Mouse (Mus musculus): ENCODE results near the gene Krtap19-5.

Krtap19-5 gene

GRCm38 (mm10) chr16:88896357-88896756, at the start of gene Krtap19-5:
Gene Krtap19-5 (minus strand): TSS chr16:88896457.
- no peak for DNase-seq (ENCODE audit: low read depth)

- DNase-seq (ENCODE audit: low read depth): no peak
Observed at GRCm38 (mm10) chr16:88941106-88941505, 44.8 kb upstream of the Krtap19-5 start.

GRCm38 (mm10) chr16:88938252-88938651, 42.0 kb upstream of the Krtap19-5 start:
- no peak for DNase-seq (ENCODE audit: low read depth)

GRCm38 (mm10) chr16:88932165-88932564, 35.9 kb upstream of the Krtap19-5 start, which contains the start of gene Krtap19-9b:
Gene Krtap19-9b (minus strand): TSS chr16:88932265.
- DNase-seq (ENCODE audit: low read depth): no peak

GRCm38 (mm10) chr16:88886870-88887269, 9.4 kb downstream of the Krtap19-5 start:
- DNase-seq (ENCODE audit: low read depth): no peak

GRCm38 (mm10) chr16:88884989-88885388, 11.3 kb downstream of the Krtap19-5 start, which contains the start of gene Krtap19-4:
Gene Krtap19-4 (minus strand): TSS chr16:88885089.
- DNase-seq (ENCODE audit: low read depth): no peak

GRCm38 (mm10) chr16:88877938-88878337, 18.3 kb downstream of the Krtap19-5 start, which contains the start of gene Krtap19-3:
Gene Krtap19-3 (minus strand): TSS chr16:88878038.
- DNase-seq (ENCODE audit: low read depth): no peak

- no peak for DNase-seq (ENCODE audit: low read depth)
Observed at GRCm38 (mm10) chr16:88874169-88874568, 22.1 kb downstream of the Krtap19-5 start, which contains the start of gene Krtap19-2. Gene Krtap19-2 (minus strand): TSS chr16:88874269.

GRCm38 (mm10) chr16:88869311-88869710, 26.9 kb downstream of the Krtap19-5 start, which contains the start of gene Krtap19-1:
Gene Krtap19-1 (minus strand): TSS chr16:88869411.
- DNase-seq (ENCODE audit: low read depth): no peak

- no peak for DNase-seq (ENCODE audit: low read depth)
Observed at GRCm38 (mm10) chr16:88864887-88865407, 31.3 kb downstream of the Krtap19-5 start.

GRCm38 (mm10) chr16:88851450-88851849, 44.8 kb downstream of the Krtap19-5 start:
- no peak for DNase-seq (ENCODE audit: low read depth)

- DNase-seq (ENCODE audit: low read depth): no peak
Observed at GRCm38 (mm10) chr16:88848558-88848957, 47.7 kb downstream of the Krtap19-5 start.

GRCm38 (mm10) chr16:88847363-88847762, 48.9 kb downstream of the Krtap19-5 start:
- DNase-seq (ENCODE audit: low read depth): no peak

Data from fibroblast of lung, adult 2 months (primary cell).